Mouse (Mus musculus): ENCODE measurements around the gene Gm17455. TPM values are rescaled to one million over a fixed set of nuclear protein-coding genes. Genes with fewer than 3 reads are reported as not detected.

Gm17455 gene
- polyA plus RNA-seq, 1 experiment from 2014 or later = 13.9 TPM

DNA sequence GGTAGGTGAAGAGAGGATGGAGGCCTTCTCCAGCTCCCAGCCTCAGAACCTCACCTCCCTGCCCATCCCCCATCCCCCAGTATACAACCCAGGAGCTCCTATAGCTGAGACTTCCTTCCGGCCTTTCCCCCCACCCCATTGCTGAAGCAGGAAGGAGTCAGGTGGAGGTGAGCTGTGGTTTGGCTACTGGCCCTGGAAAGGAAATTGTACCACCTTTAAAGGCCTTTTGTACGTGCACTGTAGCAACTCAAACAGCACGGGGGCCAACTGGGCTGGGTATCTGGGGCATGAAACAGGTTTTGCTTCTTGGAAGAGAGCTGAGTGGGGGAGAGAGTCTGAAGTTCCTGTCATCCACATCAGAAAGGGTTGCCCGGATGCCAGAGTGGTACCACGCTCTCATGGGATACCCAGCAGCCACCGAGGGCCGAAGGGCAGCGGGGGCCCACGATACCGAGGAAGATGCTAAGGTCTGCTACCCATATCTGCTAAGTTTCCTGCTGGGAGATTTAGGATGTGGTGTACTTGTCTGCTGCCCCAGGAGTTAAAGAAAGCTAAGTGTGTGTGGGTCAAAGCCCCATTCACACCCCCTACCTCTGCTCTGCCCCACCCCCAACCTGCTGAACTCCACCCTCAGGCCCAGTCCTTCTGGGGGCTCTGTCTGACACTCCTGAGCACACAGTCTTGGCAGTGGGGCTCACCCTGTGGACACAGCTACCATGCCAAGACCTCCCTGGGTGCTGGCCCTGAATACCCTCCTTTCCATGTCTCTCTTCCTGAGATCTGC, 18.2 kb upstream of the Gm17455 start:
- Histone ChIP-seq H3K4me2 (ENCODE audit: low read length) (no peak overlapping the region), H3K9ac (ENCODE audit: low read depth, low read length) (no peak overlapping the region), H3K36me3 (ENCODE audit: control insufficient read depth, insufficient read depth, low read length) (no peaks in the 10 kb centered on the region), H3K4me1 (ENCODE audit: control insufficient read depth, insufficient read depth, low read length) (no peaks in the 10 kb centered on the region), H3K4me3 (ENCODE audit: low read depth, low read length) (no peak overlapping the region), H3K9me3 (replicated peaks; ENCODE audit: control insufficient read depth, low read length, poor library complexity, severe bottlenecking) (no peaks in the 10 kb centered on the region), H3K27ac (ENCODE audit: low read length) (no peak overlapping the region), H3K27me3 (ENCODE audit: control insufficient read depth, insufficient read depth, low read depth, low read length) (no peaks in the 10 kb centered on the region)
- ATAC-seq = no peak
- WGBS = 77% methylated on average over 10 of the region's 10 CpGs

DNA sequence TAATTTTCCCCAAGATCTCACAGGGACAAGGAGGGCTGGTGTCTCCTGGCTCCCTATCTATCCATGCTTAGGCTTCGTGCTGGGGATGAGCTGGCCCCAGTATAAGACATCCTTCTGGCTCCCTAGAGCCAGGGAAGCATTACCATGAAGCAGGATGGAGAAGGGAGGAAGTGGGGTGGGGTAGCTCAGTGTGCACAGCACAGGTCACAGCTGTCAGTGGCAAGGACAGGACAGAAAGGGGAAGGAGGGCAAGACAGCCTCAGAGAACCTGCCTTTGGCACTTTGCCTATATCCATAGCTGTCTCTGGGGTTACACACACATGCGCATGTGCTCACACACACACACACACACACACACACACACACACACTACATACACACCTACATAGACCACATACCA, 11.2 kb upstream of the Gm17455 start:
- Histone ChIP-seq H3K9ac (ENCODE audit: low read depth, low read length) (no peak overlapping the region), H3K36me3 (ENCODE audit: control insufficient read depth, insufficient read depth, low read length) (no peaks in the 10 kb centered on the region), H3K27ac (ENCODE audit: low read length) (no peak overlapping the region), H3K4me2 (ENCODE audit: low read length) (no peak overlapping the region), H3K4me3 (ENCODE audit: low read depth, low read length) (no peak overlapping the region), H3K4me1 (ENCODE audit: control insufficient read depth, insufficient read depth, low read length) (no peaks in the 10 kb centered on the region), H3K9me3 (replicated peaks; ENCODE audit: control insufficient read depth, low read length, poor library complexity, severe bottlenecking) (no peaks in the 10 kb centered on the region), H3K27me3 (ENCODE audit: control insufficient read depth, insufficient read depth, low read depth, low read length) (no peaks in the 10 kb centered on the region)
- ATAC-seq = no peak
- 87% methylated on average over 2 of the region's 2 CpGs for WGBS

DNA sequence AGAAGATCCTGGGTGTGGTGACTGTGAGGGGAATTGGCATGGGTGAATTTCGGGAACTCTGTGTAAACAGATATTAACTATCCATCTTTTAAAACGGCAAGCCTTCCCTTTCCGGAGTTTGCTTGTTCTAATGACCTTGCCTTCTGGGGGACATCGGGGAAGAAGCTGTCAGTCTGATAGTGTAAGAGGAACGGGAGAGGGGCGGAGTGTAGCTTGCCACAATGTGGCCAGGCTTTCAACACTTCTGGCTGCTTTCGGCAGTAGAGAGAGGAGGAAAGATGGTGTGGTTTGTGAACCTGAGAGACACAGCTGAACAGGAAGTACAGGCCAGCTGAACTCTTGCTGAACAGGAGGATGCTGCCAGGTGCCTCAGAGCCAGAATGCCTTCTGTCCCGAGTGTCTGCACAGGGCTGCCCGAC, 10.1 kb upstream of the Gm17455 start:
- ATAC-seq = no peak
- Histone ChIP-seq H3K4me2 (ENCODE audit: low read length) (no peak overlapping the region), H3K4me1 (ENCODE audit: control insufficient read depth, insufficient read depth, low read length) (no peaks in the 10 kb centered on the region)

DNA sequence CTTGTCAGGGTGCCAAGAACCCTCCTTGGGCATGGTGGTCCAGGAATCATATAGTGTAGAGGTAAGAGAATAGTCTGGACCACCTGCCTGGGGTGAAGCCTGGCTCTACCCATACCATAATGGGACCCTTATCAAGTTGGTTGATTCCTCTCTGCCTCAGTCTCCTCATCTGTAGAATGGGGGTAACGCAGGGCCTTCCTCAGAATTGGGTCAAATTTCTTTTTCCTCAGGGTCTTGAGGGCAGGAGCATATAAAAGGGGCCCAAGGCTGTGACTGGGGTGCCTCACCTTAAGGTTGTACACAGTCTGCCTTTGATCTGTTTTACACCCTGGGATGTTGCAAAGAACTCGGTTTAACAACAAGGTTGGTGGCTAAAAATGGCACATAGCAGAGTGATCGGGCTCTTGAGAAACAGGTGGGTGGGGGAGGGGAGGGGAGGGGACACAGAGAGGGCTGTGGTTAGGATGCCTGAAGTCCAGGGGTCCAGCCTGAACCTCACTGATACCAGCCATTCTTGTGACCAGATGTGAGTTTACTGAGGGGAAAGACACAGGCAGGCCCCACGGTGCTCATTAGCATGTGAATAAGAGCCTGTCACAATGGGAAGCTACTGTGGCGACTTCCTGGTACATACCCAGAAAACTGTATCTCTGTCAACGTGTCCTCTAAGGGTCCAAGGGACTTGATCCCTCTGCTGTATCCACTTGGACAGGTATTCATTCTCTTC, 9.2 kb upstream of the Gm17455 start:
- no peak for ATAC-seq
- H3K36me3 ChIP-seq (ENCODE audit: control insufficient read depth, insufficient read depth, low read length) = no peaks in the 10 kb centered on the region
- no peak overlapping the region for H3K27ac ChIP-seq (ENCODE audit: low read length)
- WGBS = 36% methylated on average over 6 of the region's 6 CpGs
- H3K9me3 ChIP-seq (replicated peaks; ENCODE audit: control insufficient read depth, low read length, poor library complexity, severe bottlenecking) = no peaks in the 10 kb centered on the region
- no peak overlapping the region for H3K9ac ChIP-seq (ENCODE audit: low read depth, low read length)
- H3K4me2 ChIP-seq (ENCODE audit: low read length) = no peak overlapping the region
- no peak overlapping the region for H3K4me3 ChIP-seq (ENCODE audit: low read depth, low read length)
- H3K27me3 ChIP-seq (ENCODE audit: control insufficient read depth, insufficient read depth, low read depth, low read length) = no peaks in the 10 kb centered on the region
- H3K4me1 ChIP-seq (ENCODE audit: control insufficient read depth, insufficient read depth, low read length) = no peaks in the 10 kb centered on the region

More for the DNA sequence above, 10.1 kb upstream of the Gm17455 start:
- Histone ChIP-seq H3K27ac (ENCODE audit: low read length) (no peak overlapping the region), H3K4me3 (ENCODE audit: low read depth, low read length) (no peak overlapping the region), H3K27me3 (ENCODE audit: control insufficient read depth, insufficient read depth, low read depth, low read length) (no peaks in the 10 kb centered on the region), H3K9ac (ENCODE audit: low read depth, low read length) (no peak overlapping the region), H3K9me3 (replicated peaks; ENCODE audit: control insufficient read depth, low read length, poor library complexity, severe bottlenecking) (no peaks in the 10 kb centered on the region), H3K36me3 (ENCODE audit: control insufficient read depth, insufficient read depth, low read length) (no peaks in the 10 kb centered on the region)
- WGBS = 66% methylated on average over 9 of the region's 9 CpGs

DNA sequence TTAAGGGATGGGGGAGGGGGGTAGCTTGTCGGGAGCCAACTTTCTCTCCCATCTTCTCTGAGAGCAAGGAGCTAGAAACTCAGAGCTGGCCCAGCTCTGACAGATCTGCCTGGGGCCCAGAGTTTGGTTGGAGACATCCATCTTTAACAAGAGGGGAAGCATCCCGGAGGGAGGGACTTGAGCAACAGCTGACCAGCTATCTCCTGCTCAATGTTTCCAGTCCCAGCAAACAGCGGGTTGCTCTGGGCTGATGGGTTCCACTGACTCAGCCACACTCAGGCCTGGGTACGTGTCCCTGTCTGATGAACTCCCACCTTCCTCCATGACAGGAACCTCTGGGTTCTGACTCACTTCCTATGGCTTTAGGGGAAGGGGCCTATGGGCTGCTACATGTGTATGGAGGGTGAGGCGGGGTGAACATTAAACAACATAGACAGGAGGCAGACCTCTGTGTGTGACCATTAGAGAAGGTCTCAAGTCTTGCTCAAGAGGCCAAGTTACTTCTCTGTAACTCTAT, 8.6 kb upstream of the Gm17455 start:
- H3K27me3 ChIP-seq (ENCODE audit: control insufficient read depth, insufficient read depth, low read depth, low read length) = no peaks in the 10 kb centered on the region
- H3K9me3 ChIP-seq (replicated peaks; ENCODE audit: control insufficient read depth, low read length, poor library complexity, severe bottlenecking) = no peaks in the 10 kb centered on the region
- H3K4me3 ChIP-seq (ENCODE audit: low read depth, low read length) = no peak overlapping the region
- ATAC-seq = no peak
- H3K4me2 ChIP-seq (ENCODE audit: low read length) = no peak overlapping the region
- no peak overlapping the region for H3K27ac ChIP-seq (ENCODE audit: low read length)
- no peaks in the 10 kb centered on the region for H3K36me3 ChIP-seq (ENCODE audit: control insufficient read depth, insufficient read depth, low read length)
- H3K4me1 ChIP-seq (ENCODE audit: control insufficient read depth, insufficient read depth, low read length) = no peaks in the 10 kb centered on the region
- WGBS = 71% methylated on average over 5 of the region's 5 CpGs
- no peak overlapping the region for H3K9ac ChIP-seq (ENCODE audit: low read depth, low read length)

DNA sequence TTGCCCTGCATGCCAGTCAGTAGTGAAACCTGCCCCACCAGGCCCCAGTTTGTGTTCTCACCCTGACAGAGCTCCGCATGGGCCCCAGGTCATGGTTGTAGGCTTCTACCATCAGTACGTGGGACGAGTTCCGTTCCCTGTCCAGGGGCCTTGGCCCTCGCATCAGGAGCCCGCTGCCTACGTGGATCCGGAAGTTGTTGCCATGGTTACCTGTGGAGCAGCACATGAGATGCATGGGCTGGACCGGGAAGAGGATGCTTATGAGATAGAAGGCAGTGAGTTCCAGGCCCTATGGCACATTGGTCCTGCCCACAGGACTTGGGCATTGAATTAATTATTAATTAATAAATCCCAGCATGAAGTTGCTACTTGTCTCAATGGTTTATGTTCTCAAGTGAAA, 7.9 kb upstream of the Gm17455 start:
- no peak overlapping the region for H3K9ac ChIP-seq (ENCODE audit: low read depth, low read length)
- 73% methylated on average over 9 of the region's 9 CpGs for WGBS
- H3K27me3 ChIP-seq (ENCODE audit: control insufficient read depth, insufficient read depth, low read depth, low read length) = no peaks in the 10 kb centered on the region
- H3K4me3 ChIP-seq (ENCODE audit: low read depth, low read length) = no peak overlapping the region
- no peak overlapping the region for H3K4me2 ChIP-seq (ENCODE audit: low read length)
- H3K27ac ChIP-seq (ENCODE audit: low read length) = no peak overlapping the region
- no peaks in the 10 kb centered on the region for H3K36me3 ChIP-seq (ENCODE audit: control insufficient read depth, insufficient read depth, low read length)
- H3K9me3 ChIP-seq (replicated peaks; ENCODE audit: control insufficient read depth, low read length, poor library complexity, severe bottlenecking) = no peaks in the 10 kb centered on the region
- no peaks in the 10 kb centered on the region for H3K4me1 ChIP-seq (ENCODE audit: control insufficient read depth, insufficient read depth, low read length)
- peak; percentile 62; the same call in 1 of the 2 replicates for ATAC-seq

DNA sequence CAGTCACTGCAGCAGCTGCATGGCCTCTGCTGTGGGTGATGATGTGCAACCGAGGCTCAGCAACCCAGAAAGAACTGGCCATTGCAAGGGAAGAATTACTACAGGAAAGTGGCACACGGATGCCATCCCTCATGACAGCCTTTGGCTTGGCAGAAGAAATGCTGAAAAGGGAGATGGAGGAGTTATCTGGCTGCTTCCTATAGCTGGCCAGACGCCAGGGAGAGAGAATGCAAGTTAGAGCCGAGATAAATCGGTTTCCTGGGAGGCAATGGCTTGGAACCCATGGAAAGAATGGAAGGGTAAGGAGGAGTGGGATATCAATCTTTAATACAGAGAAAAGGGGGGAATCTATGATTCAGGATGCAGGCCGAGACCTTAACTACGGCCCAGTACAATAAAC, 4.6 kb upstream of the Gm17455 start:
- no peak for ATAC-seq
- 67% methylated on average over 7 of the region's 7 CpGs for WGBS
- no peak overlapping the region for H3K27ac ChIP-seq (ENCODE audit: low read length)

DNA sequence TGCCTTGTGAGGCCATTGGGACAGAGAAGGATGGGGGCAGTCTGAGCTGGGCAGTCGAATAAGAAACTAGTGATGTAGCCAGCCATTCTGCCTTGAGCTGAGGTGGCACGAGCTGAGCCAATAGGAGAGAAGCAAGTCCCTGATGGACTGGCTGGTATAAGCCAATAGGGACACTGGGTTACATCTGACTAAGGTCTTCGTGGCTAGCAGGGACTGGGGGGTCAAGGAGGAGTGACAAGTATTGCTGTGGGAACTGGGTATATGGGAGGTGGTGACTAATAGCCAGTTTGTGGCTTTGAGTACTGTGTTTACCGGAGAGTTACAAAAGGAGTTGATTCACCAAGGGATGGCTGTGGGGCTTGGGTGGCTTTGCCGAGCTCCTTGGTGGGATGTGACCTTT, 3.9 kb upstream of the Gm17455 start:
- H3K4me1 ChIP-seq (ENCODE audit: control insufficient read depth, insufficient read depth, low read length) = 0 out of 2 replicates have a peak, but pooled peaks cover 3% of the 10 kb centered on the region
- ATAC-seq = no peak
- no peak overlapping the region for H3K4me2 ChIP-seq (ENCODE audit: low read length)
- H3K4me3 ChIP-seq (ENCODE audit: low read depth, low read length) = no peak overlapping the region
- no peaks in the 10 kb centered on the region for H3K27me3 ChIP-seq (ENCODE audit: control insufficient read depth, insufficient read depth, low read depth, low read length)
- H3K9me3 ChIP-seq (replicated peaks; ENCODE audit: control insufficient read depth, low read length, poor library complexity, severe bottlenecking) = no peaks in the 10 kb centered on the region
- no peak overlapping the region for H3K27ac ChIP-seq (ENCODE audit: low read length)
- 72% methylated on average over 5 of the region's 5 CpGs for WGBS
- no peak overlapping the region for H3K9ac ChIP-seq (ENCODE audit: low read depth, low read length)
- no peaks in the 10 kb centered on the region for H3K36me3 ChIP-seq (ENCODE audit: control insufficient read depth, insufficient read depth, low read length)

More for the DNA sequence above, 4.6 kb upstream of the Gm17455 start:
- no peaks in the 10 kb centered on the region for H3K27me3 ChIP-seq (ENCODE audit: control insufficient read depth, insufficient read depth, low read depth, low read length)
- no peaks in the 10 kb centered on the region for H3K9me3 ChIP-seq (replicated peaks; ENCODE audit: control insufficient read depth, low read length, poor library complexity, severe bottlenecking)
- no peaks in the 10 kb centered on the region for H3K4me1 ChIP-seq (ENCODE audit: control insufficient read depth, insufficient read depth, low read length)
- H3K36me3 ChIP-seq (ENCODE audit: control insufficient read depth, insufficient read depth, low read length) = no peaks in the 10 kb centered on the region
- no peak overlapping the region for H3K4me2 ChIP-seq (ENCODE audit: low read length)
- no peak overlapping the region for H3K9ac ChIP-seq (ENCODE audit: low read depth, low read length)
- H3K4me3 ChIP-seq (ENCODE audit: low read depth, low read length) = no peak overlapping the region

Data from midbrain, embryonic 16.5 days (tissue).